Mouse (Mus musculus) limb, embryonic 14.5 days (tissue): ENCODE measurements around the gene Trip4. TPM values are rescaled to one million over a fixed set of nuclear protein-coding genes. Genes with fewer than 3 reads are reported as not detected.

Source experiments
- ATAC-seq: fragments of 200-750 bp; cut with Nextera tagmentation; 2 replicates; pipeline ENCODE4 v1.8.0; 2017; ENCODE audit warnings: low read depth, moderate number of reproducible peaks, moderate TSS enrichment; ENCODE audit not compliant: low FRiP score
- DNase-seq: peaks from one replicate; pipeline ENCODE4 v3.0.0-alpha.2; 2015; ENCODE audit warnings: low spot score
- H3K27ac ChIP-seq: fragments of 300-500 bp; sonication (generic); replicated peaks from 2 replicates; pipeline ENCODE4 v1.5.1; 2014; ENCODE audit warnings: low read depth, mild to moderate bottlenecking, low read length, moderate library complexity, mixed read lengths
- H3K27me3 ChIP-seq: fragments of 300-500 bp; sonication (generic); 2 replicates; pipeline ENCODE4 v1.6.1; 2014; ENCODE audit warnings: low read length, mixed read lengths; ENCODE audit not compliant: control insufficient read depth, insufficient read depth
- H3K36me3 ChIP-seq: fragments of 300-500 bp; sonication (generic); 2 replicates; pipeline ENCODE4 v1.6.1; 2014; ENCODE audit warnings: mild to moderate bottlenecking, low read length, moderate library complexity, mixed read lengths; ENCODE audit not compliant: control insufficient read depth, insufficient read depth
- H3K4me1 ChIP-seq: fragments of 300-500 bp; sonication (generic); 2 replicates; pipeline ENCODE4 v1.6.1; 2014; ENCODE audit warnings: antibody characterized with exemption, low read length, mixed read lengths; ENCODE audit not compliant: control insufficient read depth, insufficient read depth
- H3K4me2 ChIP-seq: fragments of 300-500 bp; sonication (generic); replicated peaks from 2 replicates; pipeline ENCODE4 v1.6.1; 2014; ENCODE audit warnings: low read depth, mild to moderate bottlenecking, low read length, moderate library complexity; ENCODE audit not compliant: severe bottlenecking
- H3K4me3 ChIP-seq: fragments of 300-500 bp; sonication (generic); replicated peaks from 2 replicates; pipeline ENCODE4 v1.5.1; 2014; ENCODE audit warnings: low read length
- H3K9ac ChIP-seq: fragments of 300-500 bp; sonication (generic); 2 replicates; pipeline ENCODE4 v1.6.1; 2014; ENCODE audit warnings: mild to moderate bottlenecking, low read depth, low read length, moderate library complexity; ENCODE audit not compliant: severe bottlenecking
- H3K9me3 ChIP-seq: fragments of 300-500 bp; sonication (generic); 2 replicates; pipeline ENCODE4 v1.6.1; 2016; ENCODE audit warnings: low read length; ENCODE audit not compliant: control insufficient read depth
- POLR2A ChIP-seq: fragments of 200-500 bp; IDR thresholded peaks from 2 replicates; pipeline ENCODE4 v1.8.0; 2012; ENCODE audit warnings: inconsistent platforms, mild to moderate bottlenecking, moderate library complexity, borderline replicate concordance; ENCODE audit not compliant: insufficient read depth, insufficient read length; ENCODE audit errors: extremely low read depth
- WGBS: fragments of 180-500 bp; shearing (Covaris S2); extraction: QIAGEN DNeasy Blood & Tissue Kit; methylation state at CpG from one replicate; pipeline ENCODE4 v1.1.7; 2014; 5-methylcytosine and 5-hydroxymethylcytosine counted together
- polyA plus RNA-seq, 2 experiments: library from polyadenylated mRNA; depleted of rRNA in 1 of 2; stranded (reverse) in 1 of 2; unstranded in 1 of 2; fragments of >200 nt; fragmentation: Nextera tagmentation in 1 of 2; extraction: Ambion mirVana in 1 of 2; gene quantifications; 2 replicates each; pipeline versions ENCODE4 v1.2.1 to v1.2.3; 2012 to 2014

The Trip4 gene
- polyA plus RNA-seq, 2 experiments = 24.8 to 31.2 TPM

GRCm38 (mm10) chr9:65917015-65917414 lies 8.4 kb upstream of the Trip4 start:
- no peak overlapping the region for H3K9ac ChIP-seq

GRCm38 (mm10) chr9:65913976-65914375 lies 5.4 kb upstream of the Trip4 start:
- Histone ChIP-seq H3K27ac (no peak overlapping the region), H3K36me3 (no peaks in the 10 kb centered on the region), H3K4me2 (no peak overlapping the region), H3K27me3 (no peaks in the 10 kb centered on the region), H3K9ac (no peak overlapping the region), H3K4me3 (no peak overlapping the region), H3K9me3 (no peaks in the 10 kb centered on the region), H3K4me1 (peaks cover 3% of the 10 kb centered on the region; the same call in 1 of the 2 replicates)
- TF ChIP-seq POLR2A = no peak
- ATAC-seq (no peak), DNase-seq (no peak)
- WGBS = 70% methylated on average over 2 of the region's 2 CpGs

More at GRCm38 (mm10) chr9:65917015-65917414, 8.4 kb upstream of the Trip4 start:
- H3K36me3 ChIP-seq = no peaks in the 10 kb centered on the region
- no peak overlapping the region for H3K4me3 ChIP-seq
- H3K9me3 ChIP-seq = no peaks in the 10 kb centered on the region
- H3K27ac ChIP-seq = no peak overlapping the region
- DNase-seq (no peak), ATAC-seq (no peak)
- H3K4me2 ChIP-seq = no peak overlapping the region
- 86% methylated on average over 1 of the region's 1 CpGs for WGBS
- H3K27me3 ChIP-seq = no peaks in the 10 kb centered on the region
- no peak for TF ChIP-seq POLR2A
- H3K4me1 ChIP-seq = no peaks in the 10 kb centered on the region

GRCm38 (mm10) chr9:65909837-65910236 lies 1.2 kb upstream of the Trip4 start:
- no peak for TF ChIP-seq POLR2A
- Histone ChIP-seq H3K27ac (peak overlapping the region; percentile 91; the same call in 1 of the 2 replicates), H3K4me3 (peak overlapping the region; percentile 80), H3K27me3 (no peaks in the 10 kb centered on the region), H3K4me2 (peak overlapping the region; percentile 70), H3K36me3 (0 out of 2 replicates have a peak, but pooled peaks cover 9% of the 10 kb centered on the region), H3K9me3 (no peaks in the 10 kb centered on the region), H3K9ac (peak overlapping the region; percentile 78), H3K4me1 (peaks cover 9% of the 10 kb centered on the region)
- 4% methylated on average over 4 of the region's 4 CpGs for WGBS
- no peak for DNase-seq
- no peak for ATAC-seq

GRCm38 (mm10) chr9:65909301-65909801 lies 757 bp upstream of the Trip4 start:
- peak; percentile 31 for ATAC-seq
- Histone ChIP-seq H3K9ac (peak overlapping the region; percentile 78), H3K4me2 (peak overlapping the region; percentile 70), H3K27me3 (no peaks in the 10 kb centered on the region), H3K36me3 (0 out of 2 replicates have a peak, but pooled peaks cover 9% of the 10 kb centered on the region), H3K4me1 (peaks cover 9% of the 10 kb centered on the region), H3K27ac (peak overlapping the region; percentile 91), H3K4me3 (peak overlapping the region; percentile 80), H3K9me3 (no peaks in the 10 kb centered on the region)
- TF ChIP-seq POLR2A = no peak
- no peak for DNase-seq
- 0% methylated on average over 32 of the region's 34 CpGs for WGBS

- H3K36me3 ChIP-seq = peaks cover 34% of the 10 kb centered on the region
- DNase-seq (no peak), ATAC-seq (no peak)
- H3K4me1 ChIP-seq = peaks cover 6% of the 10 kb centered on the region; the same call in 1 of the 2 replicates
- H3K4me2 ChIP-seq = no peak overlapping the region
- no peak overlapping the region for H3K9ac ChIP-seq
- no peaks in the 10 kb centered on the region for H3K27me3 ChIP-seq
- H3K4me3 ChIP-seq = no peak overlapping the region
- TF ChIP-seq POLR2A = no peak
- H3K27ac ChIP-seq = no peak overlapping the region
- no peaks in the 10 kb centered on the region for H3K9me3 ChIP-seq
These were observed 5.2 kb downstream of the Trip4 start for GRCm38 (mm10) chr9:65903419-65903818.
